Mouse (Mus musculus): ENCODE results near the gene 2310061I04Rik.

DNA sequence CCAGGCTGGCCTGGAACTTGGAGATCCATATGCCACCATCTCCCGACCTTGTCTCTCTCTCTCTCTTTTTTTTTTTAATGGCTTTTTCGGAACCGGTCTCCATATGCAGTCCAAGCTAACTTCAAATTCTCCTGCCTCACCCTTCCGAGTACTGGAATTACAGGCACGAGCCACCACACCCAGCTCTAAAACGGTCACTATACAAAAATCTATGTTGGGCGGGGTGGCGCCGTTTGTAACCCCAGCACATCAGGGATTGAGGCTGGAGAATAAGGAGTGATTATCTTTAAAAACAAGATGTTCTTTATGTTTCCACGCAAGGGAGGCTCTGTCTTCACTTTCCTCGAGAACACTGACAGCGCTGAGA lies 36.4 kb downstream of the 2310061I04Rik start:
- TF ChIP-seq POLR2A (IDR thresholded peaks at IDR 0.05; ENCODE audit: low read depth, low read length) (no peak), CTCF (IDR thresholded peaks at IDR 0.05; ENCODE audit: extremely low read depth, insufficient read depth, insufficient read length, insufficient replicate concordance) (no peak)

Data from spleen, adult 2 months (tissue).